Mouse (Mus musculus): ENCODE results near the gene Izumo2. TPM values are rescaled to one million over a fixed set of nuclear protein-coding genes. Genes with fewer than 3 reads are reported as not detected.

Gene Izumo2
- total RNA-seq (2022): not detected

DNA sequence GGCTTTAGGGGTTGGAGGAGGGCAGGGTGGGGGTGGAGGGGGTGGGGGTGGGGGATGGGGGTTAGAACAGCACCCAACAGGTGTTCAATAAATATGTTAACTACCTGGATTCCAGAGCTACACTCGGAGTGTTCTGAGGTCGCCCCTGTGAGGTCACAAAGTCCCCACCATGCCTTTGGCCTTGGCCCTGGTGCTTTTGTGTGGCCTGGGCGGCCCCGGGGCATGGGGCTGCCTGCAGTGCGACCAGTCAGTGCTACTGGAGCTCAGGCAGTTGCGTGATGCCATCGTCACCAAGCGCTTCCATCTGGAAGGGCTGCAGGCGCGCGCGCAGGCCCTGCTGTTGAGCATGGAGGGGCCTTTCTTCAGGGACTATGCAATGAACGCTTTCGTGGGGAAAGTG is at the start of gene Izumo2:
Gene Izumo2, plus strand, starts transcription at position 169 of the 400 bp plus-strand sequence.
- DNase-seq: no peak

DNA sequence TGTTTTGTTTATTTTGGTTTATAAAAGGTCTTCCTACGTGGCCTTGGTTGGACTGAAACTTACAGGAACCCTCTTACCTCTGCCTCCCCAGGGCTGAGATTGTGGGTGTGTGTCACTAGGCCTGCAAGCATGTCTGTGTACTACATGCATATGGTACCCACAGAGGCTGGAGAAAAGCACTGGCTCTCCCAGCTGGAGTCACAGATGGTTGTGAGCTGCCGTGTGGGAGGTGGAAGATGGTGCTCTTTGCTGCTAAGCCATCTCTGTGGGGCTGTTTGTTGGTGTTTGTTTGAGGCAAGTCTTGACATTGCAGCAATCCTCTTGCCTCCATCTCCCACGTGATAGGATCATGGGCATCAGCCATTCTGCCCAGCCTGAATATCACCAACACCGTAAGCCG is 47.3 kb upstream of the Izumo2 start:
- DNase-seq: no peak

- no peak for DNase-seq
Measured at GRCm38 (mm10) chr7:44662168-44662567, 46.4 kb upstream of the Izumo2 start.

- no peak for DNase-seq
Measured at GRCm38 (mm10) chr7:44662569-44662968, 46.0 kb upstream of the Izumo2 start.

GRCm38 (mm10) chr7:44663546-44663945 is 45.0 kb upstream of the Izumo2 start:
- DNase-seq: no peak

DNA sequence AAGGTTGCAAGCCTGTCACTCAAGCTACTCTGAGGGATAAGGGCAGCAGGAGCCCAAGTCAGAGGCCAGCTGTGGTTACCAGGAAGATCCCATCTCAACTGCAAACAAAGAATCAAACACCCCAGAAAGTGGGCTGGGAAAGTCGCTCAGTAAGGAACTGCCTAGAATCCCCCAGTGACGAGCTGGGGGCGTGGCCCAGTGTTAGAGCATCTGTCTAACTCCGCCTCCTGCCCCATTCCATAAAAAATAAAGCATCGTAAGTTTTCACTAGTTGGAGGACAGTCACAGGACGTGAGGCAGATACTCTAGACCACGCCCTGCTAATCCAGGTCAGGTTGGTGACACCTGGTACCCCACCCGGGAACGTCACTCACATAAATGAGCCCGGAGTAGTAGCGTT is 43.8 kb upstream of the Izumo2 start:
- DNase-seq: no peak

DNA sequence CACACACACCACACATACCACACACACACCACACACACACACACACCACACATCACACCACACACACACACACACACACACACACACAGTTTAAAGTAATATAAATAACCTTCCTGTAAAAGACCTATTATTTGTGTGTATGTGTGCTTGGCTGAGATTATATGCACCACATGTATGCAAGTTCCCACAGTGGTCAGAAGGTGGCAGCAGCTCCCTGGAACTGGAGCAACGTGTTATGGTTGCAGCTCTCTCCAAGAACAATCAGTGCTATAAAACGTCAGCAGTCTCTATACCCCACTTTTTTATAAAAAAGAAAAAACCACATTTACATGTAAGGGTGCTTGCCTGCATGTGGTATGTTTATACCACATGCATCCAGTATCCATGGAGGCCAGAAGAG is 42.1 kb upstream of the Izumo2 start:
- no peak for DNase-seq

DNA sequence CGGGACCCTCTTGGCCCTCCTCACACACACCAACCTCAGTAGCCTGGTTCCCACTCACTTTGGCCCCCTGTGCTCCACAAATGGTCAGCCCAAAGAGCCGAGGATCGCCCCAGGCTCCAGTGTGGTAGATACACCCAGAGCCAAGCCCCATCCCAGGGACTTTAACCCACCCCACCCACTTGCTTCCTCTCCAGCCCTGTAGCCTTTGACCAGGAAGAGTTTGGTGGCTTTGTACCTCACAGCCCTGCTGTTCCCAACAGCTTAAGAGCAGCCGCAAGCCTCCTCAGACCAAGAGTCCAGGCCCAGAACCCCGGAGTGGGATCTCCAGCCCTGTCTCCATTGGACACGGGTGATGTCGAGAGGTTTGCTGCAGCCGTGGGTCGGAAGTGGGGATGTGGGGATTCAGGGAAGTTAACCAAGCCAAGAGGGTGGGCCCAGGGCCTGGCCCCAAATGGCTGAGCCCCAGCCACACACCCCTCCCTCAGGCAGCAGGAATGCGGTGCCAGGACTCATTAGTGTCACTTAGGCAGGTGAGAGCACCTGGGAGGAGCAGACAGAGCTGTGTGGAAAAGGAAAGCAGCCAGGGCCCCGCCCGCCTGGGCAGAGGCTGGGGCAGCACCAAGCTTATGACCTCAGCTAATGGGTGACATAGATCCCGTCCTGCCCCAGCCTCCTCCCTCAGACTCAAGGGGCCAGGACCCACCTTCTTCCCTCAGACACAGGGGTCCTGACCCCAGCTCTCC is 40.4 kb upstream of the Izumo2 start:
- no peak for DNase-seq

DNA sequence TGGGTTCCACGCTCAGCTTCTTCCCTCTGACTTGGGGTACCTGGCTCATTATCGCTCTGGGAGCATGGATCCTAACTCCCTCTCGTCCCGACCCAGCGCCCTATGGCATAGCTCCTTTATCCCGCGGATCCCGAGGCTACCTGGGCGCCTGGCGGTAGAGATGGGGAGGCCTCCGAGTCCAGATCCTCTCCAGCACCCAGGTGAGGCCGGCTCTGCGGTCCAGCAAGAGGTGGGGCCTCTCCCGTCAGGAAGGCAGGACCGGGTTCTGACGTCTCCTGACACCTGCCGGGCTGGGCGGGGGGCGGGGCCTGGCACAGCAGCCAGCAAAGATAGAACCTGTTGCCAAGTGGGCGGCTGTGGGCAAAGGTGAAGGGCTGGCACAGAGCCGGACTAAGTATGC is 39.4 kb upstream of the Izumo2 start:
- DNase-seq: no peak

DNA sequence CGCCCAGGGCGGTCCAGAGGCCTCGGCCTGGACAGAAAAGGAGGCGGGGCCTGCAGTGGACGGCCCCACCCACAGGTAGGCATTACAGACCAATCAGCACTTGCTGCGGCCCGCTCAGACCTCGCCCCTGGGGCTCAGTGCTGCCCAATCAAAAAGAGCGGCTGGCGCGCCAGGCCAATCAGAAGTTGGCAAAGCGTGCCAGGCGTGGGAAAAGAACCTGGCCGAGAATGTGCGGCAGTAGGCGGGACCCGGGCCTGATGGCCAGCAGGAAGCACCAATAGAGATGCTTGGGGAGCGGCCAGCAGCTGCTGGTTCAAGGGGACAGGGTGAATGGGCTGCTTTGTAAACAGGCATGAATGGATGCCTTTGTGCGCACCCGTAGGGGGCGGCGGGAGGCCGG is 37.7 kb upstream of the Izumo2 start, which contains the start of gene Myh14:
Gene Myh14, minus strand, starts transcription at position 41 of the 400 bp plus-strand sequence.
- peak; percentile 92 for DNase-seq

GRCm38 (mm10) chr7:44672193-44672592 is 36.3 kb upstream of the Izumo2 start:
- no peak for DNase-seq

- no peak for DNase-seq
Measured at GRCm38 (mm10) chr7:44674511-44674910, 34.0 kb upstream of the Izumo2 start.

DNA sequence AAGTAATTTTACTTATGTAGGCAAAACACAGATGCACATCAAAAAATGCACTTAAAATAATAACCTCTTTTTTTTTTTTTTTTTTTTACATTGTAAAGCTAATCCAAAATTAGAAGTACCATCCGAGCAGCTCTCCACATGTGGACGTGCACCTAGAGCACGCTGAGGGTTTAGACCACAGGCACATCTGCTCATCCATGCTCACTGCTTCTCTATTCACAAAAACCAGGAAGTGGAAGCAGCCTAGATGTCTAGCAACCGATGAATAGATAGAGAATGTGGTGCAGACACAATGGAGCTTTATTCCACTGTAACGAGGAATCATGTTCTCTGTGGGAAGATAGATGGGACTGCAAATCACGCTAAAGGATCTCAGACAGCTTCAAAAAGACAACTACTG is 33.4 kb upstream of the Izumo2 start:
- no peak for DNase-seq

- DNase-seq: no peak
Measured at GRCm38 (mm10) chr7:44676126-44676525, 32.4 kb upstream of the Izumo2 start.

DNA sequence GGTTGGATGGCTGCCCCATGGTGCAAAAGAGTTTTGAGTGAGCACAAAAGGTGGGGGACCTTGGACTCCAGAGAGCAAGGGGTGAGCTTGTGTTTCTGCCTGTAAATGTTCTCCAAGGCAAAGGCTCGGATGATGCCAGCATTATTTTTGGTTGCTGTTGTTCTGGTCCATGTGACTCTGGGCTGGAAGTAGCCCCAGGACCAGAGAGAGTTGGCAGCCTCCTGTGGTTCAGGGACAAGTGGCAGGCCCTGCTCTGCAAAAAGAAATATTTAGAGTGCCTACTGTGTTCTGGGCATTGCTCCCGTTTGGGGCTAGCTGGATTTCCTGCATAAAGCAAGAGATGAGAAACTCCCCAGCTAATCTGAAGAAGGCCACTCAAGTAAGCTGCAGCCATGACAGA is 31.9 kb upstream of the Izumo2 start:
- no peak for DNase-seq

GRCm38 (mm10) chr7:44683656-44684055 is 24.9 kb upstream of the Izumo2 start:
- no peak for DNase-seq

- no peak for DNase-seq
Measured at GRCm38 (mm10) chr7:44685531-44686402, 22.8 kb upstream of the Izumo2 start.

DNA sequence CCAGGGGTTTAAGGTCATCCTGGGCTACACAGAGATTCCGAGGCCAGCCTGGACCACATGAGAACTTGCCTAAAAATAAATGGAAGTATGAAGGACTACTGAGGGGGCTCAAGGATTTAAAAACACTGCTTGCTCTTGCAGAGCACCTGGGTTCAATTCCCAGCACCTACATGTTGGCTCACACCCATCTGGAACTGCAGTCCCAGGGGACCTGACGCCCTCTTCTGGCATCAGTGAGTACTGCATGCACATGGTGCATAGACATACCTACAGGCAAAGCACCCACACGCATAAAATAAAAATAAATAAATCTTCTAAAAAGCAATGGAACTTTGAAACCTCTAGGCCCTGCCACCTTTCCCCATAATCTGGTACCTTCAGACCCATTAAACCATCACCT is 19.7 kb upstream of the Izumo2 start:
- DNase-seq: no peak

GRCm38 (mm10) chr7:44689331-44689730 is 19.2 kb upstream of the Izumo2 start:
- no peak for DNase-seq

DNA sequence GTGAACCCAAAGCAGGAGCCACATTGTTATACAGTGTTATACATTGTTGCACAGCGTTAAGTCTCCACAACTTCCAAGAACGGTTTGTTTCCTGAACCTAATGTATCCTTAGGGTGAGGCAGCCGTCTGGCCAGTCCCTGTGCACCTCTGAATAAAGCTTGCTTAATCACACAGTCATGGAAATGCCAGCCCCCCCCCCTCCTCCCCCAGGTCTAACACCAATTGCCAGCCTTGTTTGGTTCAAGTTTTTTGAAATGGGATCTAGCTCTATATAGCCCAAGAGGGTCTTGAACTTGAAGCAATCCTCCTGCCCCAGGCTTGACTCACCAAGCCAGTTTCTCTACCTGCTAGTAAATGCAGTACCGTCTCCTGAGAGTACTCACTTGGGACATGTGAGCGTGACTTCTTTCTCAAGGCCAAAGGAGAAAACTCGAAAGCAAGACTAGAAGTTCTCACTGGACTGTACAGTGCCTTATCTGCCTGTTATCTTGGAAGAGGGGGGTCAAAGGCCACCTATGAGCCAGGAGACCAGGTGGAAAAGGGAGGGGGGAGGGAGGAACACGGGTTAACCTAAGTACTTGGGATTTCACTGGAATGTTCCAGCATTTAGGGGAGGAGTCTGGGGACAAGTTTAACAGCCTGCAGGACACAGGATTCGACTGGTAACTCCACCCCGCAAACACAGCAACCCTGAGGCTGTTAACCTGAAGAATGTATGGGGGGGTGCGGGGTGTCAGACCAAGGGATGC is 14.9 kb upstream of the Izumo2 start:
- no peak for DNase-seq

GRCm38 (mm10) chr7:44695223-44695622 is 13.3 kb upstream of the Izumo2 start:
- DNase-seq: no peak

DNA sequence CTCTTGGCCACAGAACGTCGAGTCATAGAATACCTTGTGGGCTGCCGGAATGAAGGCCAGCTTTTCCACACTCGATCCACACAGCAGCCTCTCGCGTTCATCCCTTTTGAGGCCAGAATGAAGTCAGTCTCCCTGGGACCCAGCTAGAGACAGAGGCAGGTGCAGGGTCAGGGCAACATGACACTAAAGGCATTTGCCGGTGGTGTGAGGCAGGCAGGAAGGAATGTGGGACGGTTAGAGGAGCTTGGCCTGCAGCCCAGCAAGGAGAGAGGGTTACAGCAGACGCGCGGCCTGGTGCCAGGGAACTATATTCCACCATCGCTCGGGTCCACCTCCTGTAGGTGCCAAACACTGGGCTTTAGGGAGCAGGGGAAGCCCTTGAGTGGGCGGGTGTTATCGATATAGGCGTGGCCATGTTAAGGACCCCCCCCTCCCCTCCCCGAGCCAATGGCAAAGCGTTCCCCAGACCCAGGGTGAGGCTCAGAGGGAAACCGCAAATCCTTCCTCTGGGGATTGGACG is 11.3 kb upstream of the Izumo2 start:
- peak; percentile 76 for DNase-seq

GRCm38 (mm10) chr7:44697980-44698379 is 10.6 kb upstream of the Izumo2 start:
- no peak for DNase-seq
